Mouse (Mus musculus) limb, embryonic 13.5 days (tissue): ENCODE measurements around the gene Gm20388. TPM values are rescaled to one million over a fixed set of nuclear protein-coding genes. Genes with fewer than 3 reads are reported as not detected.

ENCODE experiments used
- ATAC-seq: fragments of 200-750 bp; cut with Nextera tagmentation; 2 replicates; pipeline ENCODE4 v1.8.0; 2017; ENCODE audit warnings: low read depth, moderate number of reproducible peaks, moderate TSS enrichment; ENCODE audit not compliant: low FRiP score
- H3K27ac ChIP-seq: fragments of 300-500 bp; sonication (generic); 2 replicates; pipeline ENCODE4 v1.5.1; 2015; ENCODE audit warnings: inconsistent platforms, mild to moderate bottlenecking, moderate library complexity
- H3K27me3 ChIP-seq: fragments of 300-500 bp; sonication (generic); 2 replicates; pipeline ENCODE4 v1.6.1; 2015; ENCODE audit warnings: mild to moderate bottlenecking, inconsistent platforms
- H3K36me3 ChIP-seq: fragments of 300-500 bp; sonication (generic); 2 replicates; pipeline ENCODE4 v1.6.1; 2015; ENCODE audit warnings: inconsistent platforms, mild to moderate bottlenecking, moderate library complexity
- H3K4me1 ChIP-seq: fragments of 300-500 bp; sonication (generic); 2 replicates; pipeline ENCODE4 v1.6.1; 2015; ENCODE audit warnings: inconsistent platforms
- H3K4me2 ChIP-seq: fragments of 300-500 bp; sonication (generic); replicated peaks from 2 replicates; pipeline ENCODE4 v1.6.1; 2015; ENCODE audit warnings: inconsistent platforms, mild to moderate bottlenecking, moderate library complexity
- H3K4me3 ChIP-seq: fragments of 300-500 bp; sonication (generic); 2 replicates; pipeline ENCODE4 v1.5.1; 2015; ENCODE audit warnings: moderate library complexity, mild to moderate bottlenecking, inconsistent platforms
- H3K9ac ChIP-seq: fragments of 300-500 bp; sonication (generic); 2 replicates; pipeline ENCODE4 v1.6.1; 2015; ENCODE audit warnings: mild to moderate bottlenecking, inconsistent platforms
- H3K9me3 ChIP-seq: fragments of 300-500 bp; sonication (generic); 2 replicates; pipeline ENCODE4 v1.6.1; 2016; ENCODE audit warnings: inconsistent platforms
- WGBS: fragments of 180-500 bp; shearing (Covaris S2); methylation state at CpG from one replicate; pipeline ENCODE4 v1.1.7; 2015; 5-methylcytosine and 5-hydroxymethylcytosine counted together
- polyA plus RNA-seq: library from polyadenylated mRNA; unstranded; fragments of >200 nt; fragmentation: Nextera tagmentation; extraction: Ambion mirVana; gene quantifications from 2 replicates; pipeline ENCODE4 v1.2.1, GENCODE M21; 2015

Gene Gm20388
- polyA plus RNA-seq, 1 experiment from 2014 or later, result 7.1 TPM

GRCm38 (mm10) chr8:121848495-121848894 is 1937.9 kb downstream of the Gm20388 start:
- 62% methylated on average over 10 of the region's 10 CpGs for WGBS
- no peak overlapping the region for H3K9ac ChIP-seq
- H3K9me3 ChIP-seq, result no peaks in the 10 kb centered on the region
- no peak for ATAC-seq
- no peak overlapping the region for H3K27ac ChIP-seq
- H3K4me3 ChIP-seq, result no peak overlapping the region
- H3K27me3 ChIP-seq, result no peaks in the 10 kb centered on the region; the same call in 1 of the 2 replicates
- H3K36me3 ChIP-seq, result no peaks in the 10 kb centered on the region
- peaks cover 6% of the 10 kb centered on the region for H3K4me1 ChIP-seq
- H3K4me2 ChIP-seq, result no peak overlapping the region

- no peaks in the 10 kb centered on the region for H3K9me3 ChIP-seq
- ATAC-seq, result no peak
- WGBS, result 72% methylated on average over 9 of the region's 9 CpGs
- no peak overlapping the region for H3K27ac ChIP-seq
- H3K27me3 ChIP-seq, result no peaks in the 10 kb centered on the region; the same call in 1 of the 2 replicates
- H3K9ac ChIP-seq, result no peak overlapping the region
- no peak overlapping the region for H3K4me3 ChIP-seq
- no peaks in the 10 kb centered on the region for H3K36me3 ChIP-seq
- no peak overlapping the region for H3K4me2 ChIP-seq
- peaks cover 6% of the 10 kb centered on the region for H3K4me1 ChIP-seq
These were observed 1938.7 kb downstream of the Gm20388 start for GRCm38 (mm10) chr8:121849303-121849702.

GRCm38 (mm10) chr8:121850018-121850417 is 1939.4 kb downstream of the Gm20388 start:
- ATAC-seq, result no peak
- H3K4me1 ChIP-seq, result peaks cover 6% of the 10 kb centered on the region
- H3K4me3 ChIP-seq, result no peak overlapping the region
- H3K27ac ChIP-seq, result no peak overlapping the region
- H3K4me2 ChIP-seq, result no peak overlapping the region
- no peaks in the 10 kb centered on the region; the same call in 1 of the 2 replicates for H3K27me3 ChIP-seq
- no peak overlapping the region for H3K9ac ChIP-seq
- H3K36me3 ChIP-seq, result no peaks in the 10 kb centered on the region
- H3K9me3 ChIP-seq, result no peaks in the 10 kb centered on the region
- WGBS, result 14% methylated on average over 6 of the region's 6 CpGs

GRCm38 (mm10) chr8:121850436-121850820 is 1939.8 kb downstream of the Gm20388 start:
- Histone ChIP-seq H3K4me3 (peak overlapping the region; percentile 30), H3K9ac (peak overlapping the region; percentile 57), H3K36me3 (no peaks in the 10 kb centered on the region), H3K4me1 (peaks cover 6% of the 10 kb centered on the region), H3K4me2 (peak overlapping the region; percentile 62), H3K27ac (no peak overlapping the region), H3K27me3 (no peaks in the 10 kb centered on the region; the same call in 1 of the 2 replicates), H3K9me3 (no peaks in the 10 kb centered on the region)
- no peak for ATAC-seq
- 40% methylated on average over 12 of the region's 12 CpGs for WGBS

GRCm38 (mm10) chr8:121850821-121851470 is 1940.3 kb downstream of the Gm20388 start:
- Histone ChIP-seq H3K27me3 (no peaks in the 10 kb centered on the region; the same call in 1 of the 2 replicates), H3K9ac (peak overlapping the region; percentile 57), H3K36me3 (no peaks in the 10 kb centered on the region), H3K4me3 (peak overlapping the region; percentile 30), H3K4me2 (peak overlapping the region; percentile 62), H3K4me1 (peaks cover 6% of the 10 kb centered on the region), H3K27ac (no peak overlapping the region), H3K9me3 (no peaks in the 10 kb centered on the region; the same call in 1 of the 2 replicates)
- peak; percentile 88 for ATAC-seq
- WGBS, result 5% methylated on average over 24 of the region's 24 CpGs

GRCm38 (mm10) chr8:121851716-121852115 is 1941.1 kb downstream of the Gm20388 start:
- Histone ChIP-seq H3K4me2 (no peak overlapping the region), H3K9me3 (no peaks in the 10 kb centered on the region; the same call in 1 of the 2 replicates), H3K4me3 (no peak overlapping the region), H3K27ac (no peak overlapping the region), H3K36me3 (no peaks in the 10 kb centered on the region), H3K9ac (no peak overlapping the region), H3K4me1 (peaks cover 6% of the 10 kb centered on the region), H3K27me3 (no peaks in the 10 kb centered on the region; the same call in 1 of the 2 replicates)
- ATAC-seq, result no peak
- WGBS, result 65% methylated on average over 7 of the region's 7 CpGs

GRCm38 (mm10) chr8:121852464-121852863 is 1941.8 kb downstream of the Gm20388 start:
- Histone ChIP-seq H3K27me3 (no peaks in the 10 kb centered on the region; the same call in 1 of the 2 replicates), H3K36me3 (no peaks in the 10 kb centered on the region), H3K27ac (no peak overlapping the region), H3K9ac (0 out of 2 replicates have a peak overlapping the region, but pooled peaks have one; percentile 19), H3K4me2 (no peak overlapping the region), H3K9me3 (no peaks in the 10 kb centered on the region; the same call in 1 of the 2 replicates), H3K4me3 (no peak overlapping the region), H3K4me1 (peaks cover 6% of the 10 kb centered on the region)
- no peak for ATAC-seq
- WGBS, result 54% methylated on average over 7 of the region's 7 CpGs

- 87% methylated on average over 2 of the region's 2 CpGs for WGBS
- H3K9ac ChIP-seq, result no peak overlapping the region
- H3K27me3 ChIP-seq, result no peaks in the 10 kb centered on the region
- peaks cover 6% of the 10 kb centered on the region for H3K4me1 ChIP-seq
- no peaks in the 10 kb centered on the region for H3K36me3 ChIP-seq
- H3K4me3 ChIP-seq, result no peak overlapping the region
- no peaks in the 10 kb centered on the region; the same call in 1 of the 2 replicates for H3K9me3 ChIP-seq
- ATAC-seq, result no peak
- H3K27ac ChIP-seq, result no peak overlapping the region
- no peak overlapping the region for H3K4me2 ChIP-seq
These were observed 1942.9 kb downstream of the Gm20388 start for GRCm38 (mm10) chr8:121853586-121853985.

- ATAC-seq, result no peak
- no peaks in the 10 kb centered on the region; the same call in 1 of the 2 replicates for H3K9me3 ChIP-seq
- no peak overlapping the region for H3K4me2 ChIP-seq
- H3K4me3 ChIP-seq, result no peak overlapping the region
- 76% methylated on average over 14 of the region's 14 CpGs for WGBS
- no peaks in the 10 kb centered on the region; the same call in 1 of the 2 replicates for H3K4me1 ChIP-seq
- H3K9ac ChIP-seq, result no peak overlapping the region
- no peak overlapping the region for H3K27ac ChIP-seq
- no peaks in the 10 kb centered on the region for H3K36me3 ChIP-seq
- H3K27me3 ChIP-seq, result no peaks in the 10 kb centered on the region
These were observed 1945.6 kb downstream of the Gm20388 start for GRCm38 (mm10) chr8:121856071-121856746.

GRCm38 (mm10) chr8:121857331-121857730 is 1946.7 kb downstream of the Gm20388 start:
- no peaks in the 10 kb centered on the region for H3K36me3 ChIP-seq
- 74% methylated on average over 9 of the region's 9 CpGs for WGBS
- H3K4me3 ChIP-seq, result no peak overlapping the region
- no peaks in the 10 kb centered on the region for H3K27me3 ChIP-seq
- no peak overlapping the region for H3K27ac ChIP-seq
- no peak overlapping the region for H3K9ac ChIP-seq
- no peak overlapping the region for H3K4me2 ChIP-seq
- no peak for ATAC-seq
- H3K9me3 ChIP-seq, result no peaks in the 10 kb centered on the region; the same call in 1 of the 2 replicates
- H3K4me1 ChIP-seq, result no peaks in the 10 kb centered on the region

- H3K27ac ChIP-seq, result no peak overlapping the region
- no peak for ATAC-seq
- WGBS, result 45% methylated on average over 2 of the region's 2 CpGs
- H3K9me3 ChIP-seq, result no peaks in the 10 kb centered on the region; the same call in 1 of the 2 replicates
- H3K4me1 ChIP-seq, result no peaks in the 10 kb centered on the region
- H3K9ac ChIP-seq, result no peak overlapping the region
- H3K27me3 ChIP-seq, result no peaks in the 10 kb centered on the region
- no peak overlapping the region for H3K4me3 ChIP-seq
- H3K36me3 ChIP-seq, result no peaks in the 10 kb centered on the region
- H3K4me2 ChIP-seq, result no peak overlapping the region
These were observed 1947.1 kb downstream of the Gm20388 start for GRCm38 (mm10) chr8:121857747-121858146.

GRCm38 (mm10) chr8:121861276-121861675 is 1950.6 kb downstream of the Gm20388 start:
- WGBS, result 42% methylated on average over 6 of the region's 6 CpGs
- Histone ChIP-seq H3K36me3 (no peaks in the 10 kb centered on the region), H3K9me3 (no peaks in the 10 kb centered on the region), H3K4me3 (no peak overlapping the region), H3K4me2 (no peak overlapping the region), H3K9ac (no peak overlapping the region), H3K4me1 (peaks cover 7% of the 10 kb centered on the region; the same call in 1 of the 2 replicates), H3K27me3 (no peaks in the 10 kb centered on the region), H3K27ac (no peak overlapping the region; the same call in 1 of the 2 replicates)
- no peak for ATAC-seq
